Mouse (Mus musculus) embryo, embryonic 9.5 days (tissue): ENCODE data around the gene Gpsm2.

Source experiments
- DNase-seq: peaks from one replicate; pipeline ENCODE4 v3.0.0-alpha.2; 2017; ENCODE audit errors: extremely low spot score

Gene Gpsm2

DNA sequence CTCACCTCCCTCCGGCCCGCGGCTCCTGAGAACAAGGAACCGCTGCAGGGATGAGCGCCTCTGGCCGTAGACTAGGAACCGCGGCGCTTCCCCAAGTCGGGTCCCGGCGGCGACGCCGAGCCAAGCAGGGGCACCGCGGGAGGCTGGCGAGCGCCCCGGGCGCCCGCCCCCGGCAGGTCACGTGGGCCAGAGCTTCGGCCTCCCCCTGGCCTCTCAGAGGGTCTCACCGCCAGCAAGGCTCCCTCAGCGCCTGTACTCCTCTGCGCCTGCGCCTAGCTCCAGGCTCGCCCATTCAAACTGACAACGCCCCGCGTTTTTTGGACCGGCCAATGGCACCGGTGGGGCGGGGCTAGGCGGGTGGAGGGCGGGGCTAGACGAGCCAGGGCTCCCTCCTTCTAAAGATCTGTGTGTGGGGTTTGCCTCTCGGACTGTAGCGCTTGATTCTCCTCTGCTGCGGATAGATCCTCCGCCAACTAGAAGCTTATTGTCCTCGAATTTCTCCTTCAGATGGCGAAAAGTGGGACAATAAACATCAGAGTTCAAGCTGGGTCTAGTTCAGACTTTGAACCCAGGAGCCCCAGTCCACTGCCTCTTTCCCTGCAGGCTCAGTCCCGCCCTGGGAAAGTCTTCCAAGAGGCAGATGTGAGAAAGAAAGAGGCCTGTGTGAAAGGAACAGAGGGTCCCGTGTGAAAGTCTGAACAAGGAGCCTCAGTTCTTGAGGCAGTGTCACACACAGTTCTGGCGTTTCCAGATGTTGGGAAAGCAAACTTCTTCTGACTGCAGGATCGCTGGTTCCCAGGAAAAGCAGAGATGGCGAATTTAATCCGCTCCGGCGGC, at the start of gene Gpsm2:
Gene Gpsm2, minus strand, starts transcription at position 274 of the 837 bp plus-strand sequence.
- peak; percentile 99 for DNase-seq

DNA sequence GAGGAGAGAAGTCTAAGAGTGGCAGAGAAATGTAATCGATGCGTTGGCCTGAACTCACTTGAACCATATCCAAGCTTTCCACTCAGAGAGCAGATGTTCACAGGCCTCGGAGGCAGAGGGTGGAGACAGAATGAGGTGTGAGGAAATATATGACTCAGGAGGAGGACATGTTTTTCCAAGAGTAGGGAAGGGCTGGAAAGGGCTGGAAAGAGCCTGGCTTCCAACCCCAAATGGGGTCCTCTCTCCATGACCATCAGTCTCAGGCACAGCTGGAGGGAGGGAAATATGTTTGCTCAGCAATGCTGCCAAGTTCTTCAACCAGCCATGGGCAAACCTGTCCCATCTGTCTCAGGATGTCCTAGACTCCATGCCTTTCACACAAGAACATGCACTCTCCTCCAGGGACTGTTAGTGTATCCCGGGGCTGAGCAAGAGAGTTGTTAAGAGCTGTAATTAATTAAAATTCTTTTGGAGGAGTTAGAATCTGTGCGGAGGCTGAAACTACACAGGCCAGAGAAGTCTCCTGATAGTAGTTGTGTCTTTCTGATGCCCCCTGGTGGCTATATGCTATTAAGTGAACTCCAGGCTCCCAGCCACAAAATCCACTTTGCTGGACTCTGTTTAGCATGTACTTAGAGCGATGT, 48.7 kb upstream of the Gpsm2 start:
- DNase-seq, result peak; percentile 68

GRCm38 (mm10) chr3:108769547-108769946, 47.4 kb upstream of the Gpsm2 start:
- DNase-seq, result no peak

GRCm38 (mm10) chr3:108767416-108767815, 45.3 kb upstream of the Gpsm2 start:
- no peak for DNase-seq

DNA sequence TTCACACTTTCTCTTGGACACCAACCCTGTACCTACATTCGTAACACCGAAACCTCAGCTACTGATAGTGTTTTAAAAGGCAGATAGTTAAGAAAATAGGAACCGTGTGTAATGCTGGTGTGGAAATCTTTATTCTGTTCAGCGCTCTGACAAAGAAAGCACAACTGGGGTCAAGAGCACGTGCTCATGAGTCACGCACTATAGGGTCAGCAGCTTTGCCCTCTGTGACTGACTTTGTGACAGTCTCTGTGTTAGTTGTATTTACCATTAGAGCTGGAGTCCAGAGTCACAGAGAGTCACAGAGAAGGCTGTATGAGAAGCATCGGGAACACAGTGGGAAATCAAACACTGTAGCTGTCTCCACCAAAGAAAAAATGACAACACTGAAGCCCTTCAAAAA, 44.8 kb upstream of the Gpsm2 start:
- DNase-seq, result no peak

DNA sequence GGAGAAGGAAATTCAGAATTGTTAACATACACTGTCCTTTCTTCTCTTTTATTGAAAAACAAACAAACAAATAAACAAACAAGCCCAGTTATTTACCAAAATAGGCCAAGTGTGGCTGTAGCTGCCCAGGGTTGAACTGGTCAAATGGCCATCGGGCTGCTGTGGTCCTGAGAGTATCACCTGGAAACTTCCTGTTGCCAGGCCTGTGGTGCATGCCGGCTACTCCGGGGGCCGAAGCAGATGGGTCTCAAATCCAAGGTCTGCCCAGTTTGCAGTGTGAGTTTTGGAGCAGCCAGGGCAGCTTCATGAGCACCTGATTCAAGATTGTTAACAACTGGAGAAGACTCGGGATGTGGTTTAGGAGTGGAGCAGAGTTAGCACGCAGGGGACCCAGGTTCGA, 43.4 kb upstream of the Gpsm2 start:
- DNase-seq, result no peak

GRCm38 (mm10) chr3:108764976-108765375, 42.9 kb upstream of the Gpsm2 start:
- DNase-seq, result no peak

DNA sequence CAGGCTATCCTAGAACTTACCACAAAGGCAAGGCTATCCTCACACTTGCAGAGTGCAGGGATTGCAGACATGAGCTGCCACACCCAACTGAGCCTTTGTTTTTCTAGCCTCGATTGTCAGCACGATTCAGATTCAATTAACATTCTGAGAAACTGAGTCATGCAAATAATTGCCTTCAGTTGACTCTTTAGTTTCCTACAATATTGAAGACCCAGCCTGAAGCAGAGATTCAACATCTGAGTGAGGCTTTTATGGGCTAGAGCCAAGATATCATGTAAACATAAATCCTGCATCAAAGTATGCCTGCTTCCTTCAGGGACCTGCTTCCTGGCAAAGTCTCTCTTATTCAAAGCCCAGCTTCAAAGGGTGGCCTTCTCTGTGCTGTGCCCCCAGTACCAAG, 41.6 kb upstream of the Gpsm2 start:
- DNase-seq, result no peak

- no peak for DNase-seq
Measured at GRCm38 (mm10) chr3:108762597-108763111, 40.5 kb upstream of the Gpsm2 start.

DNA sequence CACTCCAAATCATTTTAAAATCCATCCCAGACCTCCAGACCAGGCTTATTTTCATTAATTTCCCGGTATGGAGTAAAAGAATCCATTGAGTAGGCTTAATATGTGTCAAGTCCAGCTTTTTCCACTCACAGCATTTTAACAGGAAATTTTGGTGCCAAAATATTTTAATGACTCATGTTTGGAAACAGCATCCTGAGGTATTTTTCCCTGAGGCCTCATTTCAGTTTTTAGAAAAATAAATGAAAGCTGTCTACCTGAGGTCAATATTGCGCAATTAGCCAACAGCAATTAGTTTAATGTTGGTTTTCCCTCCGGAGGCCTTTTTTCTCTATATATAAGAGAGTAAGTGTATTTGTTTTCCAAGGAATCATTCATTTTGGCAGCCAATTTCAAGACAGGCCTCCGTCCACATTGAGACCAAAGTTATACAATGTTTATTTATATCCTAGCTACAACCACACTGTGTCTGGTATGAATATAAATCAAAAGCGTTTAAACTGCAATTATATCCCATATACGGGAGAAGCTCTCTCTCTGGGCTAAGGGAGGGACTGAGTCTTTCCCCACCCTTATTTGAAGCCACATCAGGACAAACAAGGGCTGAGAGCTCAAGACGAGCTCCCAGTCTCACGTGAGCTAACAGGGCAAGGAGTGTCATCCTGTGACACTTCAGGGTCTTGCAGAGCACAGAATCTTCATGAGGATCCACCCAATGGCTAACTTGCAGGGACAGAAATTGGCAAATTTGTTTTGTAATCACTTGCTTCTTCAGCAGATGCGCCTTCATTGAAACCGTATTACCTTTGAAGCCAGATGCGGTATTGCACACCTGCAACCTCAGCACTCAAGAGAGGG, 37.7 kb upstream of the Gpsm2 start:
- no peak for DNase-seq

DNA sequence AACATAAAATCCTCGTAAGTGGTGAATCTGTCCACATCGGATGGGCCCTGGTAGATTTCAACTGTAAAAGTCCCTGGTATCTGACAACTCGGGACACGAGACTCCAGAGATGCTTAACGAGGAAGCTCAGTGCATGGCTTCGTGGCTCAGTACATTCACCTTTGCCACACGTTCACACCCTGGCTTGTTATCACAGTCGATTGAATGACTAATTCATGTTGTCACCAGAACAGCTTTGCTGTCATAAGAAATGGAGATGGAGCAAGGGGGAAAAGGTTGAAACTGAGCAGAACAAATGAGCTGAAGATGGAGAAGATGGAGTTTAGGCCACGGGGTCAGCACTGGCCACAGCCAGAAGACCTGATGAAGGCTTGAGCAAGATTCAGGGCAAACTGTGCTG, 35.5 kb upstream of the Gpsm2 start:
- no peak for DNase-seq

GRCm38 (mm10) chr3:108756131-108756530, 34.0 kb upstream of the Gpsm2 start:
- no peak for DNase-seq

DNA sequence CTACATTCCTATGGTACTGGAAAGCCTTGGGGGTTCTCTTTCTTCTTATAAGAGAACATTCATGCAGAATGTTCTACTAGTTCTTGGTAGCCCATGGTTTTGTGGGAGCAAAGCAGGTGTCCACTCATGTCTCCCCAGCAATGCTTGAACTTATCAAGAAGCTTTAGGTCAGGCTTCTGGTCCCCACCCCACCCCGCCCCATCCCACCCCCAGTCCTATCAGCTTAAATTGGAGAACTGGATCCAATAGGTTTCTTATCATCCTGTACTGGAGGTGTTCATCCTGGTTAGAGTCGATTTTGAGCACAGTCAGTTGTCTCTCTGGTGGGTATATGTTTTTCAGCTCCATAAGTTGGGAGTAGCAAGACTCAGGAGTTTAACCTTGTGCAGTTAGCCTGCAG, 33.4 kb upstream of the Gpsm2 start:
- DNase-seq, result no peak

GRCm38 (mm10) chr3:108754541-108754940, 32.4 kb upstream of the Gpsm2 start:
- DNase-seq, result no peak

DNA sequence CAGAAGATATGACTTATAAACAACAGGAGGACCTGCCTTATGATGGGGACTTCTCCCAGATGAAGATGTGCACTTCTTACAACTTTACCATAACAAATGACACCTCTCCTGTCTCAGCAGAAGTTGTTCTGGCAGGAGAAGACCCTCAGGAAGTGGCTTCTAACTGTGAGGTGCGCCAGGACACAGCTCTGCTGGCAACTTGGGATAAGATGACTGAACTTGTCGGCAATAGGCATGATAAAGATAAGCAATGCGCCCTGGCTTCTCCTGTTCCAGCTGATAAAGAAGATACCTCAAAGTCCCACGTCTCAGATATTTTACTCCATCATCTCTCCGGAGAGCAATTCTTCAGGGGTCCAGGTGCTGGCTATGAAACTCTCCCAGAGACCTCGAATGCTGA, 29.6 kb upstream of the Gpsm2 start:
- DNase-seq, result no peak

DNA sequence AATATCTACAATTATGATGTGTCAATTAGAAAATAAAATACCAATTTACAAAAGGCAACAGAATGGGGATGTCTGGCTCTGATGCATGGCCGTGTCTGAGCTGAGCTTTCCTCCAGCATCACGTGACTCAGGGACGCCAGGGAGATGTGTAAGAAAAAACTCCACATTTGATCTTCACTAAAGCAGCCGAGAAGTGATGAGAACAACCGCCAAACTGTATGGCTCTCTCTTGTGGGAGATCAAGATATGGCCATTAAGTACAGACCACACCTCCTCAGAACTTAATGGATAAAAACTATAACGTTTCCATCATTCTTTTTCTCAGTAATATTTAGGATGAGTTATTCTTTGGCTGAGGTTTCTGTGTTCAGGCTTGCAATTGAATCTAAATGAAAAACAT, 29.0 kb upstream of the Gpsm2 start:
- no peak for DNase-seq

GRCm38 (mm10) chr3:108744060-108744459, 22.0 kb upstream of the Gpsm2 start:
- DNase-seq, result no peak

DNA sequence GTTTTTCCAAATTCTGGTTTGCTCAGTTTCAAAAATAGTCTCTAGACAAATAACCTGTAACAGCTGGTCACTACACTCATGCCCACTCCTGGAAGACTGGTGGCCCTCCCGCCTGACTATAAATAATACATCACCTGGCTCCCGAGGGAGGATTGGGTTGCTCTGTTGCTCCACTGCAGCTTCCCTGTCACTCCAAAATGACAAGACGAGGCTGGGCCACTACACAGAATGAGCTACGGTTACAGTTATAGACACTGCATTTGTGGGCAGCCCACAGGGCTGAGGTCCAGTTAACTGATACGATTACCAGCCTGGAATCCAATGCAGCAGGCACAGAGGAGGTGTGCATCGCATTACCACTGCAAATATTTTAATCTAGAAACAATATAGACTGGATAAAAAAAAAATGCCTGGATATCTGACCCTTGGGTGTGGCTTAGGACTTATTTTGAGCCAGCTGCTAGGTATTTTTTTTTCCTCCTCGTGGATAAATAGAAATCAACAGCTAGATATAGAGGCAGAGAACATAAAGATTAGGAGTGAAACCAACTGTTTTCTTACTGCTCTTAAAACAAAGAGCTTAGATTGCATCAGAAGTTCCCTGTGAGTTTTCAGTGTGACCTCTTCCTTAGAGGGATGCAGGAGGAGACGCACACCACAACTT, 17.1 kb upstream of the Gpsm2 start, which contains the start of gene Aknad1:
Gene Aknad1, plus strand, starts transcription at position 614 of the 664 bp plus-strand sequence.
- no peak for DNase-seq

DNA sequence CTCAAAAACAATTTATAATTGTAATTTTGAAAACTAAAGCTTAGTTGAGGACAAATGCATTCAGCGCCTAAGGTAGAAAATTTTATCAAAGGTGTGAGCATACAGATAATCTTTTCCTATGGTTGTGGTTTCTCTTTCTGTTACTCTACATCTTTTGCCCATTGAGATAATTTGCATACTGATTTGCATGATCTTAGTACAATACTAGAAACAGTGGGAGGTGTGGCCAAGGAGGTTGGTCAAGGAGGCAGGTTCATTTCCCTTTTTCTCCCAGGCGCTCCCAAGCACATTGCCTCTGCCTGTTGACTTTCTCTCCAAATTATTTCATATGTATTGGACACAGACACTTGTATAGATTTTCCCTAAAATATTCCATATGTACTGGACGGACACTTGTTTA, 15.7 kb upstream of the Gpsm2 start:
- no peak for DNase-seq

DNA sequence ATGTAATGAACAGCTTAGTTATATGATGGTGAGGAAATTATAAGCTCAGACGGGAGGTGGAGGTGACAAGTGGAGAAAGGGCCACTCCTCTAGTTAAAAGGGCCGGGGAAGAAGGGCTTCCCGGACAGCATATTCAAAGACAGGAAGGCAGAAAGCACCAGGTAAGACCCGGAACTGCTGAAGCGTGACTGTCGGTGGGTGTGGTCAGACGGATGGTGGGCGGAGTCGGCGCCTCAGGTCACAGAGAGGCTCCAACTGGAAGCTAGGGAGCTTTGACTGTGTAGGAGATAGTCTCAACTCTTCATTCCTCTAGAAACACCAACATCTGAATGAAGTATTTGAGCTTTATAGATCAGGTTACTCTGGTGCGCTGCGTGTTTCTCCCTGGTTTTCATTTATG, 8.2 kb upstream of the Gpsm2 start:
- no peak for DNase-seq

- DNase-seq, result no peak
Measured at GRCm38 (mm10) chr3:108727776-108728175, 5.7 kb upstream of the Gpsm2 start.

DNA sequence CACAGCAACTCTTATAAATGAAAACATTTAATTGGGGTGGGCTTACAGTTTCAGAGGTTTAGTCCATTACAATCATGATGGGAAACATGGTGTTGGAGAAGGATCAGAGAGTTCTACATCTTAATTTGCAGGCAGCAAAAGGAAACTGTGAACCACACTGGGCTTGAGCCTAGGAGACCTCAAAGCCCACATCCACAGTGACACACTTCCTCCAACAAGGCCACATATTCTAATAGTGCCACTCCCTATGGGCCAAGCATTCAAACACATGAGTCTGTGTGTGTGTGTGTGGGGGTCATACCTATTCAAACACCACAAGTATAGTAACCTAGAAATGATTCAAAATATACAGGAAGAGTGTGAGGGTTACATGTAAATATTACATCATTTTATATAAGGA, 5.2 kb upstream of the Gpsm2 start:
- no peak for DNase-seq
